Mouse (Mus musculus) intestine, embryonic 15.5 days (tissue): Measurements from ENCODE around the gene Dnajc28. TPM values are rescaled to one million over a fixed set of nuclear protein-coding genes. Genes with fewer than 3 reads are reported as not detected.
"Not testable (repeated sequence)": the region's sequence is repeated elsewhere in the genome, so short reads cannot be mapped to it uniquely, and the experiment has no call there.

Experiments used
- ATAC-seq: fragments of 200-750 bp; cut with Nextera tagmentation; 2 replicates; pipeline ENCODE4 v1.8.0; 2017; ENCODE audit warnings: moderate TSS enrichment, moderate library complexity
- H3K27ac ChIP-seq: fragments of 300-500 bp; sonication (generic); 2 replicates; pipeline ENCODE4 v1.5.1; 2015; ENCODE audit warnings: mild to moderate bottlenecking, inconsistent platforms
- H3K27me3 ChIP-seq: fragments of 300-500 bp; sonication (generic); replicated peaks from 2 replicates; pipeline ENCODE4 v1.6.1; 2015; ENCODE audit warnings: inconsistent platforms
- H3K36me3 ChIP-seq: fragments of 300-500 bp; sonication (generic); 2 replicates; pipeline ENCODE4 v1.6.1; 2015; ENCODE audit warnings: inconsistent platforms
- H3K4me1 ChIP-seq: fragments of 300-500 bp; sonication (generic); replicated peaks from 2 replicates; pipeline ENCODE4 v1.6.1; 2015; ENCODE audit warnings: inconsistent platforms
- H3K4me2 ChIP-seq: fragments of 300-500 bp; sonication (generic); replicated peaks from 2 replicates; pipeline ENCODE4 v1.6.1; 2015; ENCODE audit warnings: mild to moderate bottlenecking, inconsistent platforms
- H3K4me3 ChIP-seq: fragments of 300-500 bp; sonication (generic); replicated peaks from 2 replicates; pipeline ENCODE4 v1.5.1; 2015; ENCODE audit warnings: inconsistent platforms
- H3K9ac ChIP-seq: fragments of 300-500 bp; sonication (generic); 2 replicates; pipeline ENCODE4 v1.6.1; 2015; ENCODE audit warnings: inconsistent platforms
- H3K9me3 ChIP-seq: fragments of 300-500 bp; sonication (generic); 2 replicates; pipeline ENCODE4 v1.6.1; 2016; ENCODE audit warnings: inconsistent platforms
- WGBS: fragments of 180-500 bp; shearing (Covaris S2); methylation state at CpG from one replicate; pipeline ENCODE4 v1.1.7; 2015; 5-methylcytosine and 5-hydroxymethylcytosine counted together
- polyA plus RNA-seq: library from polyadenylated mRNA; unstranded; fragments of >200 nt; fragmentation: Nextera tagmentation; extraction: Ambion mirVana; gene quantifications from 2 replicates; pipeline ENCODE4 v1.2.1, GENCODE M21; 2015

The Dnajc28 gene
- polyA plus RNA-seq, 1 experiment from 2014 or later = 2.5 TPM

DNA sequence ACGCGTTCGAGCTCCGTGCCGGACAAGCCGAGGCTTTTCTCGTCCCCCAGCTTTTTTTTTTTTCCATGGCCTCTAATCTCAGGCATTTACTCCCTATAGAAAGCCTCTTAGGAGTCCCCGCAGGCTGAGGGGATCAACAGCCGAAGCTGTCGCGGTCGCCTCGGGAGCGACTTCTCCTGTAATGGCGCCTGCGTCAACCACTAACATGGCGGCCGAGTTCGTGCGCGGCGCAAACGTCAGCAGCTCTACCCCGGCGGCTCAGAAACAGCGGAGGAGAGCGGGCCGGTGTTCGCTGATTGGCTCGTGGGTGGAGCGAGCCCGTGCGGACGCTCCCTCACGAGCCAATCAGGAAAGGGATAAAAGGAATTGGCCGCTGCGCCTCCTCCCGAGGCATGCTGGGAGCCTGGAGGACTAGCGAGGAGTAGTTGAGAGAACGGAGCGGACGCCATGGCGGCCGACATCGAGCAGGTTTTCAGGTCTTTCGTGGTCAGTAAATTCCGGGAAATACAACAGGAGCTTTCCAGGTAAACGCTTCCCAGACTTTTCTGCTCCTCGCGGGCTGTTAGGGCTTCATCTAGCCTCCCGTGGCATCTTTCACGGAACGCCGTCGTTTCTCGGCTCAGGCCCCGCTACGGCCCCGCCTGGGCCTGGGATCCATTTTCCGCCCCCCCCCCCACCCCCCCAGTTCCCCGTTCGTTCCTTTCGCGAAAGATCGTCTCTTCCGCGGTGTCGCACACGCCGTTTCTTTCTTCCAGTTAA lies 28.8 kb upstream of the Dnajc28 start, which contains the start of gene Son:
Son (plus strand) TSS at position 46 of the 759 bp plus-strand sequence.
- Histone ChIP-seq H3K27me3 (no peaks in the 10 kb centered on the region), H3K4me1 (peaks cover 13% of the 10 kb centered on the region; the same call in 1 of the 2 replicates), H3K9me3 (no peaks in the 10 kb centered on the region), H3K4me3 (peak within 1 kb of the TSS; percentile 60), H3K4me2 (peak within 1 kb of the TSS; percentile 94), H3K27ac (peak within 1 kb of the TSS; percentile 97), H3K36me3 (peaks cover 10% of the 10 kb centered on the region), H3K9ac (peak within 1 kb of the TSS; percentile 83)
- peak; percentile 96 for ATAC-seq
- WGBS = under 1% methylated on average over 69 of the region's 70 CpGs

DNA sequence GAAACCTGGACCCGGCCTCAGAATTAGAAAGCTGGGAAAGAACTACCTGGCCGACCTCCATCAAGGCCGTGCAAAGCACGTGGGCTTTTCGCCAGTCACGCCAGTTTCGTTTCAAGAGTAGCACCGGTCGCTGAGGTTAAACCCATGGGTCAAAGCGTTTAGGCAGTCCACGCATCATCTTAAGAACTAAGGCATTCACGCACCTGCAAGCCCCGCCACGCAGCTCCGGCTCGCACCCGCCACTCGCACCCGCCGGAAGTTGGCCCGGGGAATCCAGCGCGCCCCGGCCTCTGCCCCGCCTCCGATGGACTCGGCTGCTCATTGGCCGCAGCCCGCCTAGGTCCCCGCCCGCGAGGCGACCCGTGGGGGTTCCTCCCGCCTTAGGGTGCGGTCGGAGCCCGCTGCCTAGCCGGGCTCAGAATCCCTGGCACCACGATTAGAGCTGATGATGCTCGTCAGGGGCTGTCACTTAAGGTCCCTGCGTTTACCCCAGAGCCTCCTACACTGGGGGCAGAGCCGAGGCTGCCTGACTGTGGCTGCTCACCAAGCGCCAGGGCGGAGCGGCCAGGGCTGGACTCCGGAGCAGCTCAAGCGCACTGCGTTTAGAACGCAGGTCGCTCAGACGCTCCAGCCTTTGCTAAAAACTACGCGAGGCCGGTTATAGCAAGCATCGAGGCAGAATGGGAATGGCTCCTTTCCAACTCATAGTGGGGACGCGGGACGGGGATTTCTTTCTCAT lies 28.0 kb upstream of the Dnajc28 start, which contains the start of gene Gart:
Gart (minus strand) TSS at position 272 of the 739 bp plus-strand sequence.
- Histone ChIP-seq H3K4me3 (peak within 1 kb of the TSS; percentile 60), H3K27ac (peak within 1 kb of the TSS; percentile 97), H3K36me3 (peaks cover 5% of the 10 kb centered on the region), H3K9ac (peak within 1 kb of the TSS; percentile 83), H3K9me3 (no peaks in the 10 kb centered on the region), H3K4me2 (peak within 1 kb of the TSS; percentile 94), H3K27me3 (no peaks in the 10 kb centered on the region), H3K4me1 (0 out of 2 replicates have a peak, but pooled peaks cover 9% of the 10 kb centered on the region)
- WGBS = under 1% methylated on average over 59 of the region's 59 CpGs
- peak; percentile 93 for ATAC-seq

DNA sequence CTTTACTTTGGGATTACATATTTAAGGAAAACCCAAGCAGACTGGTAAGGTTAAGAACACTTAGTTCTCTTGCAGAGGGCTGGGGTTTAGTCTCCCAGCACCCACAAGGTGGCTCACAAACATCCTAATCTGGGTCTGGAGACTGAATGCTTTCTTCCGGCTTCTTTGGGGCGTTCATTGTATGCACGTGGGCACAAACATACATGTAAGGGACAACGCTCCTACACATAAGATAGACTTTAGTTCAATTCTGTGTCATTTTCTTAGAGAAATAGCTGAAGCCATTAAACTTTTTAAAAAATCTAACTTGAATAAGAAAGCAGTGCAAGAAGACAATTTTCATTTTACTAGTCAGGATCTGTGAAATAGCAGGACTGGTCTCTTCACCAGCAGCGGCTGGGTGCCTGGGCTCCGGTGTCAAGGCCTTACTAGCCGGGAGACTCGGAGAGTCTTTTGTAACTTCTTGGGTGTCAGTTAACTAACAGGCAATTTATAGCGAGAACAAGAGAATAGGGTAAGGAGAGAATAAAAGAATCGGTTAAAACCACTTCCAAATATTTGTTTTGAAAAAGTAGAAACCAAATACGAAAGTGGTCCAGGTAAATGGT lies 27.3 kb upstream of the Dnajc28 start:
- peak overlapping the region; percentile 60 for H3K4me3 ChIP-seq
- peak overlapping the region; percentile 94 for H3K4me2 ChIP-seq
- ATAC-seq = no peak
- no peaks in the 10 kb centered on the region for H3K27me3 ChIP-seq
- no peaks in the 10 kb centered on the region for H3K9me3 ChIP-seq
- H3K27ac ChIP-seq = 0 out of 2 replicates have a peak overlapping the region, but pooled peaks have one; percentile 38
- 0 out of 2 replicates have a peak, but pooled peaks cover 9% of the 10 kb centered on the region for H3K4me1 ChIP-seq
- H3K36me3 ChIP-seq = peaks cover 10% of the 10 kb centered on the region
- WGBS = 1% methylated on average over 11 of the region's 11 CpGs
- peak overlapping the region; percentile 79 for H3K9ac ChIP-seq

DNA sequence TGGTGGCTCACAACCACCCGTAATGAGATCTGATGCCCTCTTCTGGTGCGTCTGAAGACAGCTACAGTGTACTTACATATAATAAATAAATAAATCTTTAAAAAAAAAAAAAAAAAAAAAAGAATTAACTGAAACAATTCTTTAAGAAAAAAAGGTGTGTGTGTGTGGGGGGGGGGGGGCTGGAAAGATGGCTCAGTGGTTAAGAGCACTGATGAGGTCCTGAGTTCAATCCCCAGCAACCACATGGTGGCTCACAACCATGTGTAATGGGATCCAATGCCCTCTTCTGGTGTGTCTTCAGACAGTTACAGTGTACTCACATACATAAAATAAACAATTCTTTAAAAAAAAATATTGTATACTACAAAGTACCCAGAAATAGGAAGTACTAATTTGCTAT lies 26.6 kb upstream of the Dnajc28 start:
- not testable (repeated sequence) for H3K27ac ChIP-seq, H3K4me3 ChIP-seq, H3K9me3 ChIP-seq, H3K9ac ChIP-seq, H3K4me1 ChIP-seq, H3K4me2 ChIP-seq, H3K36me3 ChIP-seq, ATAC-seq, H3K27me3 ChIP-seq
- 40% methylated on average over 1 of the region's 2 CpGs for WGBS

DNA sequence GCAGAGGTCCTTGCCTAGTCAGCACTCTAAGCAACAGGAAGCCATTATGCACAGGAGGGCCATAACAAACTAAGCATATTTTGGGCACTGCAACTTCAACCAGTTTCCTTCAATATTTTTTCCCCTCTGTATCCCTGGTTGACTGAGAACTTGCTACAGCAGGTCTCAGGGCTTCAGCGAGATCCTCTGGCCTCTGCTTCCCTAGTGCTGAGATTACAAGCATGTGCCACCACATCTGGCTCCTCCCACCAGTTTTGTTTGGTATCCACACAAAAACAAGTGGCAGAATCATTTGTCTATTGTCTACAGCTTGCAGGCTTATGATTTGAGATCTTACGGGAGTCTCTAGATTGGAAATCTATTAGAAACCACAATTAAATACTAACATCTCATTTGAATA lies 26.1 kb upstream of the Dnajc28 start:
- ATAC-seq = no peak
- Histone ChIP-seq H3K27me3 (no peaks in the 10 kb centered on the region), H3K9me3 (no peaks in the 10 kb centered on the region), H3K36me3 (peaks cover 12% of the 10 kb centered on the region), H3K4me1 (0 out of 2 replicates have a peak, but pooled peaks cover 9% of the 10 kb centered on the region), H3K9ac (no peak overlapping the region), H3K4me2 (no peak overlapping the region), H3K27ac (no peak overlapping the region), H3K4me3 (no peak overlapping the region)
- WGBS = 85% methylated on average over 2 of the region's 2 CpGs

DNA sequence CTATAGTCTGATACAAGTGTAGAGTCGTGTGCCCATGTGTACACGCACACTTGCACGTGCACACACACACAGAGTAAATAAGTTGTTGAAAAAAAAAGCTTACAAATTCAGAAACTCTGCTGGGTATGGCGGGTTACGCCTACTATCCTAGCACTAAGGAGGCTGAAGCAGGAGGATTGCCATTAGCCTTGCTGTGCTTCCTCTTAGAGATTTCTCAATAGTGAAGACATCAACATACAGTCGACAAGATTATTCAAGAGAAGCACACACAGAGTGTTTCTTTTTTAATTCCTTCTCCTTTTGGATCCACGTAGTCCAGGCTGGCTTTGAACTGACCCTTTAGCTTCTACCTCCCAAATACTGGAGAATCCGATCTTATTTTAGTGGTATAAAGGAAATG lies 21.3 kb upstream of the Dnajc28 start:
- 92% methylated on average over 8 of the region's 8 CpGs for WGBS
- ATAC-seq = no peak
- H3K4me1 ChIP-seq = 0 out of 2 replicates have a peak, but pooled peaks cover 6% of the 10 kb centered on the region
- no peak overlapping the region for H3K27ac ChIP-seq
- H3K4me2 ChIP-seq = no peak overlapping the region
- no peak overlapping the region for H3K9ac ChIP-seq
- no peaks in the 10 kb centered on the region for H3K27me3 ChIP-seq
- H3K4me3 ChIP-seq = no peak overlapping the region
- no peaks in the 10 kb centered on the region for H3K9me3 ChIP-seq
- H3K36me3 ChIP-seq = peaks cover 41% of the 10 kb centered on the region

DNA sequence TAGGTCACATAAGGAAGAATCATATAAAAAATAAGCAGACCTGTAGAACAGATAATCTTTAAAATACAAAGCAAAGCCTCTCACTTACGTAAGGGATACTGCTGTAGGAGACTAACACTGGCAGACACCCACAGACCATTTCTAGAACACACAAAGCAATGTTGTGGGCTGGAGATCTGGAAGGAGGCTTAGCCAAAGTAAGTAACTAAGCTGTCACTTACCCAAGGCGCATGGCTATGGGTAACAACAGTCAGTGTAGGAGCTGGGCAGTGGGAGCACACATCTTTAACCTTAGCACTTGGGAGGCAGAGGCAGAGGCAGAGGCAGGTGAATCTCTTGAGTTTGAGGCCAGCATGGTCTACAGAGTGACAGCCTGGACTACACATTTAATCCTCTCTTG lies 20.8 kb upstream of the Dnajc28 start:
- H3K27ac ChIP-seq = no peak overlapping the region
- no peaks in the 10 kb centered on the region for H3K9me3 ChIP-seq
- no peak for ATAC-seq
- peaks cover 44% of the 10 kb centered on the region for H3K36me3 ChIP-seq
- no peak overlapping the region for H3K9ac ChIP-seq
- H3K4me3 ChIP-seq = no peak overlapping the region
- 99% methylated on average over 2 of the region's 2 CpGs for WGBS
- H3K4me2 ChIP-seq = no peak overlapping the region
- no peaks in the 10 kb centered on the region for H3K27me3 ChIP-seq
- H3K4me1 ChIP-seq = 0 out of 2 replicates have a peak, but pooled peaks cover 1% of the 10 kb centered on the region

DNA sequence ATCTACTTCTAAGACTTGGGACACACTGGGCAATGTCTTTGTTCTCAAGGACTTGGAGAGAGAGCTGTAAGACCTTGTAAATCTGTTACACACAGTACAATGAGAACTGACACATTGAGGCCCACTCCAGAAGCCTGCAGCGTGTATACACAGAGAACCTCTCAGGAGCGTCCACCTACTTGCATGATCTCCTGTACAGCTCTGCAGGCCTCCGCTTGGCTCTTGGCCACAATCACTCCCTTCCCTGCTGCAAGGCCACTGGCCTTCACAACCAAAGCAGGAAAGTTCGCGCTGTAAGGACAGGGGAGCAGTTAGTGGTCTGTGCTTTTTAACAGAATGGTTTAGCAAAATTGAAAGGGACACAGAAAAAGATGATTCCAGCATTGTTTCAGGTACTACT lies 20.3 kb upstream of the Dnajc28 start:
- Histone ChIP-seq H3K4me1 (no peaks in the 10 kb centered on the region), H3K27ac (no peak overlapping the region), H3K4me2 (no peak overlapping the region), H3K4me3 (no peak overlapping the region), H3K9me3 (no peaks in the 10 kb centered on the region), H3K27me3 (no peaks in the 10 kb centered on the region), H3K9ac (no peak overlapping the region), H3K36me3 (peaks cover 44% of the 10 kb centered on the region)
- no peak for ATAC-seq
- WGBS = 91% methylated on average over 5 of the region's 5 CpGs

DNA sequence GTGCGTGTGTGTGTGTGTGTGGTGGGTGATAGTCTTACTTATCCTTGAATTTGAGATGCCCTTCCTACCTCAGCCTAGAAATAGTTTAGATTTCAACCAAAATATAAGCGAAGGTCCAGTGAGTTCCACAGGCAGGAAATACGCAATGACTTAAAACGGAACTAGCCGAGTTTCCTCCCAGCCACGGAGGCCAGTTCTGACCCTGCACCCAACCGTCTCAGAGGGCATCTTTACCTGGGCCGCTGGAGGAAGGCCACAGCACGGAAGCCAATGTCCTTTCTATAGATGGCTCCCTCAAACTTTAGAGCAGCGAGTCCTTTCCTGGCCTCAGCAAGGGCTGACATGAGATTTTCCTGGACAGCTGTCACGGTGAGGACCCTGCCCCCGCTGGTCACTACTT lies 14.8 kb upstream of the Dnajc28 start:
- no peak overlapping the region for H3K4me3 ChIP-seq
- no peak overlapping the region for H3K9ac ChIP-seq
- no peaks in the 10 kb centered on the region for H3K9me3 ChIP-seq
- 90% methylated on average over 12 of the region's 12 CpGs for WGBS
- H3K4me2 ChIP-seq = no peak overlapping the region
- no peak for ATAC-seq
- H3K27ac ChIP-seq = no peak overlapping the region
- H3K27me3 ChIP-seq = no peaks in the 10 kb centered on the region
- H3K4me1 ChIP-seq = no peaks in the 10 kb centered on the region
- peaks cover 46% of the 10 kb centered on the region for H3K36me3 ChIP-seq

DNA sequence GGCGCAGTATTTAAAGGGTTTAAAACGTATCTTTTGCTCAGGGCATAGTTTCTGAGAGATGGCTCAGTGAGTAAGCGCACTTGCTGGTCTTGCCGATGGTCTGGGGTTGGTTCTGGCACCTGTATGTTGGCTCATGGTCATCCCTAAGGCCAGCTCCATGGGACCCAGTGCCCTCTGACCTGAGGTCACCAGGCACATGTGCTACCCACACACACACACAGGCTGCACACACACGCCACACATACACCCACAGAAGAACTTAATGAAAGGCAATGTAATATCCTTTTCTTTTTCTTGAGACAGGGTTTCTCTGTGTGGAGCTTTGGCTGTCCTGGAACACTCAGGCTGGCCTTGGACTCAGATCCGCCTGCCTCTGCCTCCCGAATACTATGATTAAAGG lies 14.1 kb upstream of the Dnajc28 start:
- Histone ChIP-seq H3K4me2 (no peak overlapping the region), H3K9ac (no peak overlapping the region), H3K36me3 (peaks cover 47% of the 10 kb centered on the region), H3K4me1 (no peaks in the 10 kb centered on the region), H3K27ac (no peak overlapping the region), H3K9me3 (no peaks in the 10 kb centered on the region), H3K27me3 (no peaks in the 10 kb centered on the region), H3K4me3 (no peak overlapping the region)
- WGBS = 94% methylated on average over 7 of the region's 7 CpGs
- ATAC-seq = no peak

DNA sequence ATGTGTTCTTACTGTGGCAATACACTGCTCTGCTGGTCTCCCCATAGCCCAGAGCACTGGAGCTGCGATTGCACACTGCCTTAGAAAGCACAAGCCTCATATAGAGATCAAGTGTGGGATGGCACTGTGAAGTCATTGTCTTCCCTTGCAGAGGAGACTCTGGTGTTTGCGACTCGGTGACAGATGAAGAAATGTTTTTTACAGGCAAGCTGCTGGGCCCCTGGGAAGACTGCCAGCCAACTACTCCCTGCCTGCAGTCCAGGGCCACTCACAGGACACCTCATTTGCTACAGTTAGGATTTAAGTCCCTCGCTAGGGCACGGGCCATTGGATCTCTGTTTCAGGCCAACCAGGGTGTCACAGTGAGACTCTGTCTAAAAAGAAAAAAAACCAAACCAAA lies 13.6 kb upstream of the Dnajc28 start:
- Histone ChIP-seq H3K27me3 (no peaks in the 10 kb centered on the region), H3K9ac (no peak overlapping the region), H3K36me3 (peaks cover 46% of the 10 kb centered on the region), H3K4me2 (no peak overlapping the region), H3K9me3 (no peaks in the 10 kb centered on the region), H3K4me1 (no peaks in the 10 kb centered on the region), H3K4me3 (no peak overlapping the region), H3K27ac (no peak overlapping the region)
- WGBS = 86% methylated on average over 5 of the region's 5 CpGs
- no peak for ATAC-seq

DNA sequence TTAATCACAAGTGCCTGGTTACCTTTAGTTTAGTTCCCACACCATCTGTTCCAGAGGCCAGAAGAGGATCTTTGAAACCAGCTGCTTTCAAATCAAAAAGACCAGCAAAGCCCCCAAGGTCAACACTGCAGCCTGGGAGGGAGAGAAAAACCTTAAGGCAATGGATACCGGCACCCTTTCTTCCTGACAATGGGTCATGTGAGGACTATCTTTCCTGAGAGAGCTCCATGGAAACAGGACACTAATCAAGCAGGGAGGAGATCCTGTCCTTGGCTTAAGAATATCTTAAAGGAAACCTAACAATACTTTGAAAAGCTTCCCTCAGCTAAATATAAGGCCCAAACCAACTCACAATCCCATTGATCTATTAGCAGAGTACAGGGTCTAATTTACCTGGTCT lies 11.8 kb upstream of the Dnajc28 start:
- H3K27me3 ChIP-seq = no peaks in the 10 kb centered on the region
- no peak overlapping the region for H3K27ac ChIP-seq
- H3K9me3 ChIP-seq = no peaks in the 10 kb centered on the region
- no peak overlapping the region for H3K9ac ChIP-seq
- peaks cover 40% of the 10 kb centered on the region for H3K36me3 ChIP-seq
- no peak for ATAC-seq
- H3K4me3 ChIP-seq = no peak overlapping the region
- H3K4me1 ChIP-seq = no peaks in the 10 kb centered on the region
- WGBS = 75% methylated on average over 1 of the region's 1 CpGs
- no peak overlapping the region for H3K4me2 ChIP-seq
